Mouse (Mus musculus) liver, postnatal 0 days (tissue): ENCODE results near the gene Hist1h3d.

Experiments
- CTCF ChIP-seq: sonication (generic); IDR thresholded peaks from 2 replicates; pipeline ENCODE4 v1.5.1; 2016; ENCODE audit warnings: antibody characterized with exemption, low read depth
- EP300 ChIP-seq: IDR thresholded peaks from 2 replicates; pipeline ENCODE4 v1.6.1; 2016; ENCODE audit warnings: antibody characterized with exemption, low read depth, mild to moderate bottlenecking

GRCm38 (mm10) chr13:23554393-23554792, 21.2 kb upstream of the Hist1h3d start:
- TF ChIP-seq CTCF: no peak
- no peak for TF ChIP-seq EP300
